Mouse (Mus musculus) hindbrain, embryonic 11.5 days (tissue): ENCODE measurements around the gene Grm6. TPM values are rescaled to one million over a fixed set of nuclear protein-coding genes. Genes with fewer than 3 reads are reported as not detected.

Experiments used
- ATAC-seq: fragments of 200-750 bp; cut with Nextera tagmentation; 2 replicates; pipeline ENCODE4 v1.8.0; 2017; ENCODE audit warnings: mild to moderate bottlenecking, moderate TSS enrichment, moderate library complexity; ENCODE audit not compliant: low FRiP score
- DNase-seq: peaks from one replicate; pipeline ENCODE4 v3.0.0-alpha.2; 2015; ENCODE audit warnings: low spot score
- H3K27ac ChIP-seq: fragments of 300-500 bp; sonication (generic); 2 replicates; pipeline ENCODE4 v1.5.1; 2014; ENCODE audit warnings: mild to moderate bottlenecking, low read depth, low read length
- H3K27me3 ChIP-seq: fragments of 300-500 bp; sonication (generic); 2 replicates; pipeline ENCODE4 v1.6.1; 2014; ENCODE audit warnings: mild to moderate bottlenecking, low read length, moderate library complexity, mixed read lengths; ENCODE audit not compliant: control insufficient read depth, insufficient read depth
- H3K36me3 ChIP-seq: fragments of 300-500 bp; sonication (generic); 2 replicates; pipeline ENCODE4 v1.6.1; 2014; ENCODE audit warnings: mild to moderate bottlenecking, low read length, moderate library complexity, mixed read lengths; ENCODE audit not compliant: control insufficient read depth, insufficient read depth
- H3K4me1 ChIP-seq: fragments of 300-500 bp; sonication (generic); replicated peaks from 2 replicates; pipeline ENCODE4 v1.6.1; 2014; ENCODE audit warnings: low read length, mixed read lengths; ENCODE audit not compliant: control insufficient read depth, insufficient read depth
- H3K4me2 ChIP-seq: fragments of 300-500 bp; sonication (generic); replicated peaks from 2 replicates; pipeline ENCODE4 v1.6.1; 2014; ENCODE audit warnings: mild to moderate bottlenecking, low read depth, low read length
- H3K4me3 ChIP-seq: fragments of 300-500 bp; sonication (generic); 2 replicates; pipeline ENCODE4 v1.5.1; 2014; ENCODE audit warnings: low read depth, low read length
- H3K9ac ChIP-seq: fragments of 300-500 bp; sonication (generic); 2 replicates; pipeline ENCODE4 v1.6.1; 2014; ENCODE audit warnings: low read depth, low read length
- H3K9me3 ChIP-seq: fragments of 300-500 bp; sonication (generic); 2 replicates; pipeline ENCODE4 v1.6.1; 2016; ENCODE audit warnings: low read length; ENCODE audit not compliant: control insufficient read depth
- WGBS: fragments of 180-500 bp; shearing (Covaris S2); extraction: QIAGEN DNeasy Blood & Tissue Kit; methylation state at CpG from one replicate; pipeline ENCODE4 v1.1.7; 2014; 5-methylcytosine and 5-hydroxymethylcytosine counted together
- polyA plus RNA-seq: library from polyadenylated mRNA; unstranded; fragments of >200 nt; fragmentation: Nextera tagmentation; extraction: Ambion mirVana; gene quantifications from 2 replicates; pipeline ENCODE4 v1.2.1, GENCODE M21; 2014

Gene Grm6
- polyA plus RNA-seq, 1 experiment from 2014 or later, result not detected

DNA sequence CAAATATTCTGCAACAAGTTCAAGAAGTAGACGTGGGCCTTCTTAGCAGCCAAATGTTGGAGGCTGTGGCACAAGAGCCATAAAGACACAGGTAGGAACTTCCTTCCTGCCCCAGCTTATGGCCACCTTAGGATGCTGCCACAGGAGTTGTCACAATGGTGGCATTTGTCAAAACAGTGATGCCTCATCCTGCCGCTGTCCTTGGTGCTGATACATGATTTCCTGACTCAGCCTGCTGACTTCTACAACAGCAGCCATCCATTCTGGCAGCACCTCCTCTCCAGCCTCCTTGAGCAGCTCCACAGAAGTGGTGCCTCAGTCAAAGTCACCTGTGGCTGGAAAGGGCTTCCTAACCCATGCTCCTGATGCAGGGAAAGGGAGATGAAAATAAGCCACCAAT is 42.0 kb downstream of the Grm6 start:
- WGBS, result 51% methylated on average over 2 of the region's 2 CpGs
- no peak for DNase-seq

DNA sequence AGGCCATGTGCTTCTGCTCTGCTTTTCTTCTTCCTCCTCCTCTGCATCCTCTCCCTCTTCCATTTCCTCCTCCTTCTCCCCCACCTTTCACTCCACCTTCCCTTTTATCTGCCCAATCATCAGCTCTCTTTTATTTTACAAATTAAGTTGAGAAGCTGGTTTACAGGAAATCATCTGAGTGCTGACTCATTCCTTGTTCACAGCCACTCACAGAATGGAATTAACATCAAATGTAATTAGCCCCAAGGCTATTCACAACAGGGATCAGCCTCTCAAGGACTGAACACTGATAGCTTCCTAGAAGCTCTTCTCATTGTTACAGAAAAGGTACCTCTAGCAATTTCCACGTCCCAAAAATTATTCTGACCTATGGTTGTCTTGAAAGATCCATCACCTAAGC is 46.9 kb downstream of the Grm6 start:
- Histone ChIP-seq H3K4me1 (no peaks in the 10 kb centered on the region), H3K9ac (no peak overlapping the region), H3K27me3 (no peaks in the 10 kb centered on the region), H3K4me3 (no peak overlapping the region), H3K36me3 (peaks cover 20% of the 10 kb centered on the region), H3K9me3 (peaks cover 20% of the 10 kb centered on the region), H3K4me2 (no peak overlapping the region), H3K27ac (no peak overlapping the region)
- no peak for ATAC-seq
- DNase-seq, result no peak
- 85% methylated on average over 1 of the region's 1 CpGs for WGBS

More for the DNA sequence above, 42.0 kb downstream of the Grm6 start:
- Histone ChIP-seq H3K36me3 (no peaks in the 10 kb centered on the region), H3K4me1 (no peaks in the 10 kb centered on the region), H3K27ac (no peak overlapping the region), H3K27me3 (no peaks in the 10 kb centered on the region), H3K9ac (no peak overlapping the region), H3K9me3 (no peaks in the 10 kb centered on the region; the same call in none of the 2 replicates), H3K4me2 (no peak overlapping the region), H3K4me3 (no peak overlapping the region)
- ATAC-seq, result no peak

DNA sequence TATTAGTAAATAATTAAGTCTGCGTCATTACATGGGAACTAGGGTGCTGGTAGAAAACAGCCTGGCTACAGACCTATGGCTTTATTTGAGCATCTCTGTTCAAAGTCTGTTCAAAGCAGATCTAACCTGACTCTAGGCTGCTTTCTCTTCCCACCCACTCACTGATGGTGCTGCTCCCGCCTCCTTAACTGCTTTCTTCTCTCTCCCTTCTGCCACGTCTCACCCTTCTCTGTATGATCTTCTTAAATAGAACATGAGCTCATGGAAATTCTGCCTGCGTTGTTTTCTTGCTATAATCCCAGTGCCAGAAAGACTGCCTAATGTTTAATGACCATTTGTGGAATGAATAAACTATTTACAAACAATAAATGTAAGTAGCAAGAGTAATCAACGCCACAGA is 57.7 kb downstream of the Grm6 start:
- ATAC-seq (no peak), DNase-seq (no peak)
- Histone ChIP-seq H3K4me1 (no peaks in the 10 kb centered on the region), H3K4me2 (no peak overlapping the region), H3K4me3 (no peak overlapping the region), H3K27me3 (no peaks in the 10 kb centered on the region), H3K27ac (no peak overlapping the region), H3K36me3 (peaks cover 66% of the 10 kb centered on the region), H3K9me3 (peaks cover 17% of the 10 kb centered on the region), H3K9ac (no peak overlapping the region)
- 94% methylated on average over 5 of the region's 5 CpGs for WGBS

DNA sequence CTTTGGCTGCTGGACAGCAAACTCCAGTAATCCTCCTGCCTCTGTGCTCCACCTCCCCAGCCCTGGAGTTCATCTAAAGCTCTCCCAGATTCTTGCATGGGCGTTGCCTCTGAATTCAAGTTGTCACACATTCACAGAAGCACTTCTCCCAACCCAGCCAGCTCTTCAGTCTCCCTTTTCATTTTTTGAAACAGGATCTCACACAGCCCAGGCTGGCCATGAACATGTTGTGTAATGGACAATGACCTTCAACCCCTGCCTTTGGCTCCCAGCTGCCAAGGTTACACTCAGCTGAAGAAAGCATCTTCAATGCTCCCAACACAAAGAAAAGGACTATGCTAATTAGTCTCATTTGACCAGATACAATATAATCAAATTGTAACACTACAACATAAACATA is 62.8 kb downstream of the Grm6 start:
- Histone ChIP-seq H3K27me3 (no peaks in the 10 kb centered on the region), H3K4me2 (no peak overlapping the region), H3K4me1 (no peaks in the 10 kb centered on the region), H3K27ac (no peak overlapping the region), H3K9ac (no peak overlapping the region), H3K4me3 (no peak overlapping the region), H3K9me3 (peaks cover 6% of the 10 kb centered on the region; the same call in 1 of the 2 replicates), H3K36me3 (peaks cover 28% of the 10 kb centered on the region)
- ATAC-seq (no peak), DNase-seq (no peak)
- WGBS, result 95% methylated on average over 1 of the region's 1 CpGs

DNA sequence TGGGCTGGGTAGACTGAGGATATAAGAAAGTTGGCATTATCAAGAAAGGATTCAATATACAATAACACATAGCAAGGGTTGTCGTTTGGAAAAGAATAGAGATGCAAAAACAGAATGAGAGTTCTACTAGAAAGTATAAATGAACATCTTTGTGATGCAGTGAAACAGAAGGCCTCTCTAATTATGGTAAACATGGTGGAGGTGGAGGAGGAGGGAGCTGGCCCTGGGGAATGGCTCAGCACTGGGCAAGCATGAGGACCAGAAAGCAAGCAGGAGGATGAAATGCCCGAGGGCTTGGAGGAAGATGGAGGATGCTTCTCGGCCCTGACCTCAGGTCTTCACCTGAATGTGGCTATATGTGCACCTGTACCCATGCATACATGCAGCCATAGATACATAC is 64.0 kb downstream of the Grm6 start:
- no peak for ATAC-seq
- Histone ChIP-seq H3K27me3 (no peaks in the 10 kb centered on the region), H3K4me3 (no peak overlapping the region), H3K4me2 (no peak overlapping the region), H3K27ac (no peak overlapping the region), H3K9ac (no peak overlapping the region), H3K9me3 (peaks cover 6% of the 10 kb centered on the region; the same call in 1 of the 2 replicates), H3K4me1 (no peaks in the 10 kb centered on the region), H3K36me3 (peaks cover 26% of the 10 kb centered on the region)
- 93% methylated on average over 3 of the region's 3 CpGs for WGBS
- no peak for DNase-seq

Other genes with a start within 250 kb of the Grm6 start
- 1.8 and 2.4 TPM in 2 replicates for gene Adamts2, start 248.6 kb upstream of the Grm6 start, polyA plus RNA-seq
- gene Zfp354c, start 23.0 kb upstream of the Grm6 start, polyA plus RNA-seq, result 39.4 and 46.4 TPM in 2 replicates
- gene Zfp879, start 9.1 kb upstream of the Grm6 start, polyA plus RNA-seq, result 0.35 and 0.57 TPM in 2 replicates
- gene Zfp454, start 37.0 kb downstream of the Grm6 start, polyA plus RNA-seq, result 15.5 and 16.4 TPM in 2 replicates
- 30.6 and 37.0 TPM in 2 replicates for gene Zfp2, start 65.5 kb downstream of the Grm6 start, polyA plus RNA-seq
- gene Zfp354b, start 80.9 kb downstream of the Grm6 start, polyA plus RNA-seq, result 1.8 and 2.1 TPM in 2 replicates
- not detected in 2 replicates for gene 4933414I15Rik, start 93.1 kb downstream of the Grm6 start, polyA plus RNA-seq
- not detected in 2 replicates for gene Prop1, start 103.1 kb downstream of the Grm6 start, polyA plus RNA-seq
- gene Olfr1378, start 115.8 kb downstream of the Grm6 start, polyA plus RNA-seq, result not detected in 2 replicates
- not detected in 2 replicates for gene Olfr1377, start 131.3 kb downstream of the Grm6 start, polyA plus RNA-seq
- not detected in 2 replicates for gene Olfr51, start 152.9 kb downstream of the Grm6 start, polyA plus RNA-seq
- gene Olfr54, start 163.6 kb downstream of the Grm6 start, polyA plus RNA-seq, result not detected in 2 replicates
- gene Olfr1375, start 197.4 kb downstream of the Grm6 start, polyA plus RNA-seq, result not detected in 2 replicates
- 9.1 and 10.5 TPM in 2 replicates for gene Zfp354a, start 208.6 kb downstream of the Grm6 start, polyA plus RNA-seq